Mouse (Mus musculus): ENCODE data around the gene Ssxb1. TPM values are rescaled to one million over a fixed set of nuclear protein-coding genes. Genes with fewer than 3 reads are reported as not detected.

The Ssxb1 gene
- not detected in 2 replicates for polyA plus RNA-seq (2012; rRNA removed; ENCODE audit: low replicate concordance)

DNA sequence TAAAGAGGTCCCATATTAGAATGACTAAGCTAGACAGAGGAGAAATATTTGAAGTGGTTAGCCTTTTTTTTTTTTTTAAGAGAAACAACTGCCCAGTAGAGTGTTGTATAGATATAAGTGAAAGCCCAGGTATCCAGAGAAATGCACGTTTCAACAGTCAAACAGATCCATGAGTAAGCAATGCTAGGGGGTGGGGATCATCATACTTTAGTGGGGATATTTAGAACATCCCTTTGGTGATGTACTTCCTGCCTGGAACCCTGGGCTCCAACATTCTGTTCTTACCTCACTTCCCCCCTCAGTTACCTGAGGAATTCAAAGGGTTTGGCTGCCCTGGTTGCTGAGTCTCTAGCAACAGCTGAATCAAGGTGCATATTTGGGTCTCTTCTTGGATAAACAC is at the start of gene Ssxb1:
Gene Ssxb1 (plus strand): TSS at position 301 of the 400 bp plus-strand sequence.

GRCm38 (mm10) chrX:8366678-8367077 is 46.4 kb upstream of the Ssxb1 start, which contains the start of gene Ssxb9:
Gene Ssxb9, plus strand, starts transcription at chrX:8366978.

GRCm38 (mm10) chrX:8461626-8462025 is 48.5 kb downstream of the Ssxb1 start, which contains the start of gene Ssxb2:
Gene Ssxb2, minus strand, starts transcription at chrX:8461726.

Other genes starting within 250 kb of the Ssxb1 start
- 15.1 and 22.4 TPM in 2 replicates for gene Tbc1d25, start 237.1 kb upstream of the Ssxb1 start, polyA plus RNA-seq (2012; rRNA removed; ENCODE audit: low replicate concordance)
- 81.3 and 98.9 TPM in 2 replicates for gene Ebp, start 219.8 kb upstream of the Ssxb1 start, polyA plus RNA-seq (2012; rRNA removed; ENCODE audit: low replicate concordance)
- gene Porcn, start 206.8 kb upstream of the Ssxb1 start, polyA plus RNA-seq (2012; rRNA removed; ENCODE audit: low replicate concordance) = 28.2 and 61.6 TPM in 2 replicates
- 38.1 and 48.9 TPM in 2 replicates for gene Ftsj1, start 160.9 kb upstream of the Ssxb1 start, polyA plus RNA-seq (2012; rRNA removed; ENCODE audit: low replicate concordance)
- 0.62 and 10.9 TPM in 2 replicates for gene Slc38a5, start 142.2 kb upstream of the Ssxb1 start, polyA plus RNA-seq (2012; rRNA removed; ENCODE audit: low replicate concordance)
- not detected in 2 replicates for gene Ssxb10, start 85.9 kb upstream of the Ssxb1 start, polyA plus RNA-seq (2012; rRNA removed; ENCODE audit: low replicate concordance)
- not detected in 2 replicates for gene Ssxb9, start 46.3 kb upstream of the Ssxb1 start, polyA plus RNA-seq (2012; rRNA removed; ENCODE audit: low replicate concordance)
- not detected in 2 replicates for gene Ssxb2, start 48.4 kb downstream of the Ssxb1 start, polyA plus RNA-seq (2012; rRNA removed; ENCODE audit: low replicate concordance)
- not detected in 2 replicates for gene Gm14459, start 111.6 kb downstream of the Ssxb1 start, polyA plus RNA-seq (2012; rRNA removed; ENCODE audit: low replicate concordance)
- gene Ssxb6, start 134.9 kb downstream of the Ssxb1 start, polyA plus RNA-seq (2012; rRNA removed; ENCODE audit: low replicate concordance) = not detected in 2 replicates
- not detected in 2 replicates for gene Ssxb3, start 178.5 kb downstream of the Ssxb1 start, polyA plus RNA-seq (2012; rRNA removed; ENCODE audit: low replicate concordance)

All from subcutaneous adipose tissue, adult 2 months (tissue).